ENCODE assay signal across 10 mouse cellular contexts in the genomic region with DNA sequence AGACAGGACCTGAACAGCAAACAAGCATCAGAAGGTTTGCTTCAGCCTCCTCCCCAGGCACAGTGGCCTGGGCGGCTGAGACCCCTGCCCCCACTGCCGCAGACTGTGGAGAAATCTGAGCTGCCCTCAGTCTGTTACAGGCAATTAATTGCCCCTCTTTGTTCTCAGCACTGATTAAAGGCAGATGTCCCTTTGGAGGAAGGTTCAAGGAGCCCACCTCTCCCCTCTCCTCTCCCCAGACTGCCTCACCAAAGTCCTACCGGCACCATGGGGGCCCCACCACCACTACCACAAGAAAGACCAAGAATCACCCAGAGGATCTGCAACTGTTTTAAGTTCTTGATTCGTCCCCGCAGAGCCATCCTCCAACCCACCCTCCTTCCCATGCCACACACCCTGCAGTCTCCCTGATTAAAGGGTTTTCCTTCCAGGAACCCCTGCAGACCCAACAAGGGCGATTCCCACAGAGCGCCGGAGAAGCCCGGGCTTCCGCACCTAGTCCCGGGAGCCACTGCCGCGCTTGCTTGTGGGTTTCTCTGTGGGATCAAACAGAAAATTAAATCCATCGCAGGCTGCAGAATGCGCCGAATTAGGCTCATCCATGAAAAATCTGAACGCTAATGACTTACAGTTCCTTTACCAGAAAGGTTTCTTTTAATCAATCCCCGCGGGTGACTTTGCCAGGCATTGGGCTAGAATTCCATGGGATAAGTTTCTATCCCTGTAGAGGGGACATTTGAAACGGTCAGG. TPM values are rescaled to one million over a fixed set of nuclear protein-coding genes. Genes with fewer than 3 reads are reported as not detected.
DNase-seq lines count a peak whose midpoint lies in the region; ATAC-seq and TF ChIP-seq lines count a peak whose summit lies in the region.
"Had no signal": no experiment of that assay in that cellular context is flagged by ENCODE, and none has a peak within 500 bp of the region (broad histone marks: within the 10 kb centered on the region; RNA-seq: fewer than 3 reads in every experiment).

No protein-coding gene starts in this region.

- H3K9ac ChIP-seq in heart, embryonic 15.5 days, result peak overlapping the region; percentile 15; the same call in 1 of the 2 replicates
- H3K9ac ChIP-seq in hindbrain, embryonic 13.5 days, result peak overlapping the region; percentile 39
- H3K9ac ChIP-seq in midbrain, embryonic 14.5 days (replicated peaks; ENCODE audit: low read length), result no peak overlapping the region

- no peak for DNase-seq in heart, adult 8-10 months (ENCODE audit: low spot score)
- DNase-seq in embryo, embryonic 9.5 days (ENCODE audit: extremely low spot score), result peak; percentile 79
- DNase-seq in midbrain, embryonic 14.5 days, result peak; percentile 57
- DNase-seq in layer of hippocampus, postnatal 25 days (ENCODE audit: extremely low spot score in 1 of 2, low spot score in 1 of 2), result no peak
- DNase-seq in urinary bladder, postnatal 4 days (ENCODE audit: low spot score in 2 of 2), result no peak
- DNase-seq in thymus, adult 2 months, result no peak
- DNase-seq: cerebellum, adult 11-12 months; gastrocnemius, postnatal 36 days had no signal

- WGBS in heart, embryonic 15.5 days, result 22% methylated on average over 20 of the region's 20 CpGs
- 17% methylated on average over 20 of the region's 20 CpGs for WGBS in hindbrain, embryonic 13.5 days
- WGBS in midbrain, embryonic 14.5 days, result 11% methylated on average over 20 of the region's 20 CpGs
- 80% methylated on average over 20 of the region's 20 CpGs for WGBS in thymus, adult 2 months

- TF ChIP-seq POLR2A in thymus, adult 2 months (IDR thresholded peaks at IDR 0.05; ENCODE audit: control insufficient read depth, extremely low read depth, insufficient read depth, low read length, poor library complexity), result no peak

- peaks cover 25% of the 10 kb centered on the region for H3K27me3 ChIP-seq in heart, embryonic 15.5 days
- H3K27me3 ChIP-seq in hindbrain, embryonic 13.5 days, result 0 out of 2 replicates have a peak, but pooled peaks cover 6% of the 10 kb centered on the region
- H3K27me3 ChIP-seq in midbrain, embryonic 14.5 days (ENCODE audit: control insufficient read depth, insufficient read depth, low read length), result no peaks in the 10 kb centered on the region
- H3K27me3 ChIP-seq in thymus, adult 2 months (ENCODE audit: control insufficient read depth, insufficient read depth, low read length), result no peaks in the 10 kb centered on the region

- H3K4me3 ChIP-seq in heart, embryonic 15.5 days, result 0 out of 2 replicates have a peak overlapping the region, but pooled peaks have one; percentile 13
- H3K4me3 ChIP-seq in hindbrain, embryonic 13.5 days, result 0 out of 2 replicates have a peak overlapping the region, but pooled peaks have one; percentile 11
- no peak overlapping the region for H3K4me3 ChIP-seq in midbrain, embryonic 14.5 days (replicated peaks; ENCODE audit: low read depth, low read length)
- no peak overlapping the region for H3K4me3 ChIP-seq in thymus, adult 2 months (ENCODE audit: control insufficient read depth, insufficient read depth, low read length)

- peak overlapping the region; percentile 32 for H3K4me2 ChIP-seq in heart, embryonic 15.5 days
- peak overlapping the region; percentile 38 for H3K4me2 ChIP-seq in hindbrain, embryonic 13.5 days
- peak overlapping the region; percentile 28; the same call in 1 of the 2 replicates for H3K4me2 ChIP-seq in midbrain, embryonic 14.5 days (ENCODE audit: low read length)

- H3K4me1 ChIP-seq in heart, embryonic 15.5 days (replicated peaks), result peaks cover 21% of the 10 kb centered on the region
- peaks cover 26% of the 10 kb centered on the region for H3K4me1 ChIP-seq in hindbrain, embryonic 13.5 days (replicated peaks)
- peaks cover 12% of the 10 kb centered on the region for H3K4me1 ChIP-seq in midbrain, embryonic 14.5 days (ENCODE audit: control insufficient read depth, insufficient read depth, low read length)
- H3K4me1 ChIP-seq in thymus, adult 2 months (replicated peaks; ENCODE audit: control insufficient read depth, insufficient read depth, low read length), result peaks cover 33% of the 10 kb centered on the region

- no peaks in the 10 kb centered on the region for H3K36me3 ChIP-seq in heart, embryonic 15.5 days
- H3K36me3 ChIP-seq in hindbrain, embryonic 13.5 days, result no peaks in the 10 kb centered on the region
- H3K36me3 ChIP-seq in midbrain, embryonic 14.5 days (ENCODE audit: control insufficient read depth, insufficient read depth, low read length), result no peaks in the 10 kb centered on the region
- H3K36me3 ChIP-seq in thymus, adult 2 months (ENCODE audit: control insufficient read depth, insufficient read depth, low read length), result no peaks in the 10 kb centered on the region

- H3K27ac ChIP-seq in heart, embryonic 15.5 days, result no peak overlapping the region
- H3K27ac ChIP-seq in hindbrain, embryonic 13.5 days, result peak overlapping the region; percentile 48; the same call in 1 of the 2 replicates
- no peak overlapping the region for H3K27ac ChIP-seq in midbrain, embryonic 14.5 days (replicated peaks; ENCODE audit: low read depth, low read length)
- H3K27ac ChIP-seq in thymus, adult 2 months (ENCODE audit: control insufficient read depth, insufficient read depth, low read length), result no peak overlapping the region

- H3K9me3 ChIP-seq in heart, embryonic 15.5 days (replicated peaks), result no peaks in the 10 kb centered on the region
- H3K9me3 ChIP-seq in hindbrain, embryonic 13.5 days, result no peaks in the 10 kb centered on the region
- no peaks in the 10 kb centered on the region for H3K9me3 ChIP-seq in midbrain, embryonic 14.5 days (ENCODE audit: control insufficient read depth, low read length)

- no peak for ATAC-seq in heart, embryonic 15.5 days (replicated peaks; ENCODE audit: insufficient number of reproducible peaks, insufficient read depth, low FRiP score, low read depth)
- ATAC-seq in hindbrain, embryonic 13.5 days (ENCODE audit: low FRiP score), result no peak
- ATAC-seq in midbrain, embryonic 14.5 days (ENCODE audit: low FRiP score, low TSS enrichment), result no peak

- no peak for TF ChIP-seq CTCF in thymus, adult 2 months (IDR thresholded peaks at IDR 0.05; ENCODE audit: borderline replicate concordance, control insufficient read depth, extremely low read depth, insufficient read depth, low read length, poor library complexity)

RNA-seq across cellular contexts. Expression of a gene that starts 21.6 kb away (rescaled TPM):
- polyA plus RNA-seq in heart, embryonic 15.5 days (2015; fragmentation: Nextera tagmentation; extraction: Ambion mirVana), result 13.9 and 19.7 TPM in 2 replicates
- total RNA-seq in heart, adult 8-10 months (2022), result under 1 TPM; 0.09 to 0.75 (median 0.40) TPM
- 30.2 and 33.8 TPM in 2 replicates for polyA plus RNA-seq in hindbrain, embryonic 13.5 days (2015; fragmentation: Nextera tagmentation; extraction: Ambion mirVana)
- polyA plus RNA-seq in midbrain, embryonic 14.5 days (2014; fragmentation: Nextera tagmentation; extraction: Ambion mirVana), result 8.3 and 16.2 TPM in 2 replicates
- total RNA-seq in layer of hippocampus, postnatal 25 days (2021), result 1 to 10 TPM; 3.5 to 4.7 TPM
- polyA plus RNA-seq in thymus, adult 2 months (2012; rRNA removed), result 0.22 and 0.66 TPM in 2 replicates

RNA-seq across cellular contexts. Expression of a gene that starts 46.6 kb away (rescaled TPM):
- 34.3 and 40.6 TPM in 2 replicates for polyA plus RNA-seq in heart, embryonic 15.5 days (2015; fragmentation: Nextera tagmentation; extraction: Ambion mirVana)
- 10 to 100 TPM in 2 of 4 experiments, 1 to 10 TPM in 2; 8.7 to 14.6 (median 10.3) TPM for total RNA-seq in heart, adult 8-10 months (2022)
- polyA plus RNA-seq in hindbrain, embryonic 13.5 days (2015; fragmentation: Nextera tagmentation; extraction: Ambion mirVana), result 118 and 125 TPM in 2 replicates
- 133 and 143 TPM in 2 replicates for polyA plus RNA-seq in midbrain, embryonic 14.5 days (2014; fragmentation: Nextera tagmentation; extraction: Ambion mirVana)
- 10 to 100 TPM; 82.1 to 84.3 TPM for total RNA-seq in layer of hippocampus, postnatal 25 days (2021)
- polyA plus RNA-seq in thymus, adult 2 months (2012; rRNA removed), result 7.7 and 9.4 TPM in 2 replicates

Comparison
In these comparisons a context has a peak if more than half of its experiments do, and no peak if none do; other contexts are left out.
1. H3K4me3 ChIP-seq: peak in heart, embryonic 15.5 days (single experiment) and hindbrain, embryonic 13.5 days (single experiment); none in midbrain, embryonic 14.5 days (single experiment) and thymus, adult 2 months (single experiment).
2. DNase-seq: peak in embryo, embryonic 9.5 days (single experiment) and midbrain, embryonic 14.5 days (single experiment); none in heart, adult 8-10 months (single experiment), layer of hippocampus, postnatal 25 days (0 of 2), urinary bladder, postnatal 4 days (0 of 2) and thymus, adult 2 months (single experiment).
3. Peak in every context shown above with its lines, with median percentiles within 50 percentile points of each other: H3K4me2 ChIP-seq.